Mouse (Mus musculus): ENCODE data around the gene Kcnd1.

DNA sequence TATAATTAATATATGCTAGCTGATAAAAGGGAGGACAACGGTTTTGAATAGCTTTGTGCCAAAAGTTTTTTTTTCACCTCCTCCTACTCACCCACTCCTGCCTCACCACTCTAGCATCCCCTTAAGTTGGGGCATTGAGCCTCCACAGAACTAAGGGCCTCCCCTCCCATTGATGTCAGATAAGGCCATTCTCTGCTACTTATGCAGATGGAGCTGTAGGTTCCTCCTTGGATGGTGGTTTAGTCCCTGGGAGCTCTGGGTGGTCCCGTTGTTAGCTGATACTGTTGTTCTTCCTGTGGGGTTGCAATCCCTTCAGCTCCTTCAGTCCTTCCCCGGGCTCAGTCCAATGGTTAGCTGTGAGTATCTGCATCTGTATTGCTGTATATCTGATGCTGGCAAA lies 42.8 kb upstream of the Kcnd1 start:
- TF ChIP-seq CTCF (IDR thresholded peaks at IDR 0.05; ENCODE audit: low read depth) (no peak), EP300 (IDR thresholded peaks at IDR 0.05; ENCODE audit: low read depth) (no peak)
